Mouse (Mus musculus) heart, adult 2 months (tissue): ENCODE results near the gene Tnrc6b.

ENCODE experiments used
- CTCF ChIP-seq: fragments of 200-600 bp; IDR thresholded peaks from 2 replicates; pipeline ENCODE4 v1.8.1; 2022; ENCODE audit warnings: antibody characterized with exemption, mild to moderate bottlenecking, moderate library complexity
- EP300 ChIP-seq: fragments of 200-500 bp; IDR thresholded peaks from 2 replicates; pipeline ENCODE4 v1.6.1; 2011; ENCODE audit warnings: low read depth, low read length, control low read depth; ENCODE audit not compliant: insufficient read depth

DNA sequence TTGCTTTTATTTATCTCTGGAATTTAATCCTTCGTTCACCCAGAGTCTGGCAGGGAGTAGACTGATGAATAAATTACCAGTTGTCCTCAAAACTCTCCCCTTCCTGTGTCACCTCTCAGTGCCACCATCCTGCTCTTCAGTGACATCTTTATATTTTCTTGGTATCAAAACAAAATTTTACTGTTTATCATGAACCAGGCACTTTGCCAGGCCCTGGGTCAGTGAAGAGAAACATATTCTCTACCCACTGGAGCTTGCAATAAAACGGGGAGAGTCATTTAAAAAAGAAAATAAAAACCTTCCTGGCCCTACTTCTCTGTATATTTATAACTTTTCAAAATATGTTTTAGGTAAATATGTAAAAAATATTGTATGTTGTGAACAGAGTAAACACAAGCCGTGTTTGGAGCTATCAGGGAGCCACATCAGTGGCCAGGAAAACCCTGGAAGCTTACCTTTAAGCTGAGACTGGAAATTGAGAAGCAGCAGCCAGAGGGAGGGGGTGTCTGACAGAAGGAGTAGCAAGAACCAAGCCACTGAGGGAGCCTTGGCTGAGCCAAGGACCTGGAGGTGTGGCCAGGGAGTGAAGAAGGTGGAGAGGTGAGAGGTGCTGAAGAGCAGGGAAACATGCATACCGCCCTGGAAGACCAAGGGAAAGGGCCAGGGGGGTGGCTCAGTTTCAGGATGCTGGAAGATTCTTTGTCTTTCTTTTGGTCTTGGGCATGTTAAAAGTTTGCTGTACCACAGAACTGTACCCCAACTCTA is 21.3 kb downstream of the Tnrc6b start:
- TF ChIP-seq CTCF, result no peak
- TF ChIP-seq EP300, result no peak
